15 mouse cellular contexts compared by ENCODE assay signal in the genomic region with DNA sequence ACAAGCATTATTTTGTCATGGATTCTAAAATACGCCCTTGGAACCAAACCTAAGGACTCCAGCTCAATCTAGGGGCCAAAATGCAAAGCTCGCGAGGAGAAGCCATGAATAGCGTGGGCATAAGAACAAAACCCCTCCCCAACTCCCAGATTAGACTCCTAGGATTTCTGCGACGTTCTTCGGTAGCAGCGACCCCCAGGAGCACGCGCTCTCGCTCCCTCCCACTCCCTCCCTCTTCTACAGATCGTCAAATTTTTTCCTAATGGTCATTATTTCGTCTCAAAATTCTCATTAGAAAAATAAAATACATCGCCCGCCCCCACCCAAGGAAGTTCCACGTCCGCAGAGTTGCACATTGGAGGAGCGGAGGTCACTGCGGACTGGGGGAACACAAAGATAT. TPM values are rescaled to one million over a fixed set of nuclear protein-coding genes. Genes with fewer than 3 reads are reported as not detected.
A peak's percentile ranks its signal among the peaks of the same experiment; 100 is the strongest.
DNase-seq lines count a peak whose midpoint lies in the region; ATAC-seq lines count a peak whose summit lies in the region.
"Had no signal": no experiment of that assay in that cellular context is flagged by ENCODE, and none has a peak within 500 bp of the region (broad histone marks: within the 10 kb centered on the region; RNA-seq: fewer than 3 reads in every experiment).

No protein-coding gene starts in this region.

- no peaks in the 10 kb centered on the region for H3K36me3 ChIP-seq in embryonic facial prominence, embryonic 12.5 days
- H3K36me3 ChIP-seq in hindbrain, embryonic 11.5 days (ENCODE audit: control insufficient read depth, insufficient read depth, low read length), result no peaks in the 10 kb centered on the region
- 0 out of 2 replicates have a peak, but pooled peaks cover 6% of the 10 kb centered on the region for H3K36me3 ChIP-seq in midbrain, embryonic 14.5 days (ENCODE audit: control insufficient read depth, insufficient read depth, low read length)

- no peak for ATAC-seq in embryonic facial prominence, embryonic 12.5 days (ENCODE audit: insufficient number of reproducible peaks, insufficient read depth, low FRiP score, low TSS enrichment)
- no peak for ATAC-seq in hindbrain, embryonic 11.5 days (ENCODE audit: low FRiP score)
- ATAC-seq in midbrain, embryonic 14.5 days (ENCODE audit: low FRiP score, low TSS enrichment), result no peak
- ATAC-seq: inflammation-experienced regulatory T-cells, adult 6 months had no signal

- no peak overlapping the region for H3K27ac ChIP-seq in embryonic facial prominence, embryonic 12.5 days
- H3K27ac ChIP-seq in hindbrain, embryonic 11.5 days (ENCODE audit: low read depth, low read length), result no peak overlapping the region
- peak overlapping the region; percentile 91 for H3K27ac ChIP-seq in midbrain, embryonic 14.5 days (replicated peaks; ENCODE audit: low read depth, low read length)

- no peak overlapping the region for H3K9ac ChIP-seq in embryonic facial prominence, embryonic 12.5 days
- no peak overlapping the region for H3K9ac ChIP-seq in hindbrain, embryonic 11.5 days (ENCODE audit: low read depth, low read length)
- peak overlapping the region; percentile 95 for H3K9ac ChIP-seq in midbrain, embryonic 14.5 days (replicated peaks; ENCODE audit: low read length)
- H3K9ac ChIP-seq: lung, embryonic 14.5 days had no signal

- H3K4me3 ChIP-seq in embryonic facial prominence, embryonic 12.5 days, result peak overlapping the region; percentile 23
- peak overlapping the region; percentile 17; the same call in 1 of the 2 replicates for H3K4me3 ChIP-seq in hindbrain, embryonic 11.5 days (ENCODE audit: low read depth, low read length)
- H3K4me3 ChIP-seq in midbrain, embryonic 14.5 days (replicated peaks; ENCODE audit: low read depth, low read length), result peak overlapping the region; percentile 58

- peak; percentile 41 for DNase-seq in embryo, embryonic 10 days (ENCODE audit: low spot score)
- DNase-seq in embryo, embryonic 9.5 days (ENCODE audit: extremely low spot score), result no peak
- peak; percentile 66 for DNase-seq in hindbrain, embryonic 11.5 days (ENCODE audit: low spot score)
- peak; percentile 69 for DNase-seq in midbrain, embryonic 14.5 days
- no peak for DNase-seq in spleen, postnatal 14 days (ENCODE audit: low spot score in 2 of 2)
- DNase-seq in kidney, adult 11 months, result no peak
- no peak for DNase-seq in left cerebral cortex, postnatal 4 days
- DNase-seq: adrenal gland, postnatal 10 days; spleen, adult 18-20 months had no signal

- peaks cover 56% of the 10 kb centered on the region for H3K27me3 ChIP-seq in embryonic facial prominence, embryonic 12.5 days
- peaks cover 84% of the 10 kb centered on the region for H3K27me3 ChIP-seq in hindbrain, embryonic 11.5 days (ENCODE audit: control insufficient read depth, insufficient read depth, low read length)
- peaks cover 7% of the 10 kb centered on the region; the same call in 1 of the 2 replicates for H3K27me3 ChIP-seq in midbrain, embryonic 14.5 days (ENCODE audit: control insufficient read depth, insufficient read depth, low read length)

- no peaks in the 10 kb centered on the region for H3K9me3 ChIP-seq in embryonic facial prominence, embryonic 12.5 days
- H3K9me3 ChIP-seq in hindbrain, embryonic 11.5 days (ENCODE audit: control insufficient read depth, low read length), result no peaks in the 10 kb centered on the region
- no peaks in the 10 kb centered on the region for H3K9me3 ChIP-seq in midbrain, embryonic 14.5 days (ENCODE audit: control insufficient read depth, low read length)

- WGBS in embryonic facial prominence, embryonic 12.5 days, result under 1% methylated on average over 19 of the region's 19 CpGs
- WGBS in hindbrain, embryonic 11.5 days, result under 1% methylated on average over 19 of the region's 19 CpGs
- under 1% methylated on average over 19 of the region's 19 CpGs for WGBS in midbrain, embryonic 14.5 days

- intact Hi-C loops in left cerebral cortex, postnatal 4 days (cut with DNase I), result no loop called here

- H3K4me1 ChIP-seq in embryonic facial prominence, embryonic 12.5 days, result no peaks in the 10 kb centered on the region
- peaks cover 4% of the 10 kb centered on the region; the same call in 1 of the 2 replicates for H3K4me1 ChIP-seq in hindbrain, embryonic 11.5 days (replicated peaks; ENCODE audit: control insufficient read depth, insufficient read depth, low read length)
- H3K4me1 ChIP-seq in midbrain, embryonic 14.5 days (ENCODE audit: control insufficient read depth, insufficient read depth, low read length), result peaks cover 7% of the 10 kb centered on the region; the same call in 1 of the 2 replicates

- H3K4me2 ChIP-seq in embryonic facial prominence, embryonic 12.5 days (replicated peaks), result no peak overlapping the region
- H3K4me2 ChIP-seq in hindbrain, embryonic 11.5 days (replicated peaks; ENCODE audit: low read depth, low read length), result no peak overlapping the region
- peak overlapping the region; percentile 86 for H3K4me2 ChIP-seq in midbrain, embryonic 14.5 days (ENCODE audit: low read length)
- H3K4me2 ChIP-seq: lung, embryonic 14.5 days had no signal

RNA-seq across cellular contexts. Expression of a gene that starts 6.8 kb away (rescaled TPM):
- 7.7 and 10.4 TPM in 2 replicates for polyA plus RNA-seq in embryonic facial prominence, embryonic 12.5 days (2016; fragmentation: Nextera tagmentation; extraction: Ambion mirVana)
- polyA plus RNA-seq in hindbrain, embryonic 11.5 days (2014; fragmentation: Nextera tagmentation; extraction: Ambion mirVana), result 13.9 TPM in 2 replicates
- 103 and 129 TPM in 2 replicates for polyA plus RNA-seq in midbrain, embryonic 14.5 days (2014; fragmentation: Nextera tagmentation; extraction: Ambion mirVana)
- under 1 TPM; 0.36 to 0.64 TPM for total RNA-seq in left cerebral cortex, postnatal 4 days (2021)
- total RNA-seq: adrenal gland, postnatal 10 days; megakaryocyte-erythroid progenitor cell, adult 5-6 weeks; neutrophil, adult 5-6 weeks had no signal
- polyA plus RNA-seq: gonadal fat pad, adult 2 months; inflammation-experienced regulatory T-cells, adult 6 months; lung, embryonic 14.5 days had no signal

Comparison
In these comparisons a context has a peak if more than half of its experiments do, and no peak if none do; other contexts are left out.
1. DNase-seq: peak in embryo, embryonic 10 days (single experiment), hindbrain, embryonic 11.5 days (single experiment) and midbrain, embryonic 14.5 days (single experiment); none in embryo, embryonic 9.5 days (single experiment), spleen, postnatal 14 days (0 of 2), kidney, adult 11 months (single experiment) and left cerebral cortex, postnatal 4 days (single experiment).
2. Peak in every context shown above with its lines, with median percentiles within 50 percentile points of each other: H3K4me3 ChIP-seq.